Mouse (Mus musculus) forebrain, embryonic 16.5 days (tissue): ENCODE data around the gene Cd47. TPM values are rescaled to one million over a fixed set of nuclear protein-coding genes. Genes with fewer than 3 reads are reported as not detected.

Experiments
- ATAC-seq: fragments of 200-750 bp; cut with Nextera tagmentation; 2 replicates; pipeline ENCODE4 v1.8.0; 2017; ENCODE audit warnings: mild to moderate bottlenecking, moderate library complexity
- H3K27ac ChIP-seq: fragments of 300-500 bp; sonication (generic); 2 replicates; pipeline ENCODE4 v1.5.1; 2014; ENCODE audit warnings: low read length, control low read depth
- H3K27me3 ChIP-seq: fragments of 300-500 bp; sonication (generic); replicated peaks from 2 replicates; pipeline ENCODE4 v1.6.1; 2014; ENCODE audit warnings: low read length; ENCODE audit not compliant: control insufficient read depth, insufficient read depth
- H3K36me3 ChIP-seq: fragments of 300-500 bp; sonication (generic); 2 replicates; pipeline ENCODE4 v1.6.1; 2014; ENCODE audit not compliant: control insufficient read depth, insufficient read depth
- H3K4me1 ChIP-seq: fragments of 300-500 bp; sonication (generic); replicated peaks from 2 replicates; pipeline ENCODE4 v1.6.1; 2014; ENCODE audit warnings: low read length; ENCODE audit not compliant: control insufficient read depth, insufficient read depth
- H3K4me2 ChIP-seq: fragments of 300-500 bp; sonication (generic); 2 replicates; pipeline ENCODE4 v1.6.1; 2014; ENCODE audit warnings: mild to moderate bottlenecking, low read length, control low read depth
- H3K4me3 ChIP-seq: fragments of 300-500 bp; sonication (generic); replicated peaks from 2 replicates; pipeline ENCODE4 v1.5.1; 2014; ENCODE audit warnings: mild to moderate bottlenecking, low read length, control low read depth
- H3K9ac ChIP-seq: fragments of 300-500 bp; sonication (generic); replicated peaks from 2 replicates; pipeline ENCODE4 v1.6.1; 2014; ENCODE audit warnings: low read depth, low read length, control low read depth
- H3K9me3 ChIP-seq: fragments of 300-500 bp; sonication (generic); 2 replicates; pipeline ENCODE4 v1.6.1; 2016; ENCODE audit warnings: low read length; ENCODE audit not compliant: control insufficient read depth
- WGBS: fragments of 180-500 bp; shearing (Covaris S2); extraction: QIAGEN DNeasy Blood & Tissue Kit; methylation state at CpG from one replicate; pipeline ENCODE4 v1.1.7; 2014; 5-methylcytosine and 5-hydroxymethylcytosine counted together
- polyA plus RNA-seq: library from polyadenylated mRNA; unstranded; fragments of >200 nt; fragmentation: Nextera tagmentation; extraction: Ambion mirVana; gene quantifications from 2 replicates; pipeline ENCODE4 v1.2.1, GENCODE M21; 2015

The Cd47 gene
- polyA plus RNA-seq, 1 experiment from 2014 or later, result 131 TPM

- no peak overlapping the region for H3K9ac ChIP-seq
- no peak overlapping the region for H3K4me2 ChIP-seq
- H3K27ac ChIP-seq, result no peak overlapping the region
- no peaks in the 10 kb centered on the region for H3K9me3 ChIP-seq
- H3K36me3 ChIP-seq, result no peaks in the 10 kb centered on the region
- ATAC-seq, result no peak
- 95% methylated on average over 12 of the region's 12 CpGs for WGBS
- no peaks in the 10 kb centered on the region for H3K27me3 ChIP-seq
- H3K4me1 ChIP-seq, result no peaks in the 10 kb centered on the region
- H3K4me3 ChIP-seq, result no peak overlapping the region
These were observed 29.8 kb upstream of the Cd47 start for GRCm38 (mm10) chr16:49770320-49771189.

DNA sequence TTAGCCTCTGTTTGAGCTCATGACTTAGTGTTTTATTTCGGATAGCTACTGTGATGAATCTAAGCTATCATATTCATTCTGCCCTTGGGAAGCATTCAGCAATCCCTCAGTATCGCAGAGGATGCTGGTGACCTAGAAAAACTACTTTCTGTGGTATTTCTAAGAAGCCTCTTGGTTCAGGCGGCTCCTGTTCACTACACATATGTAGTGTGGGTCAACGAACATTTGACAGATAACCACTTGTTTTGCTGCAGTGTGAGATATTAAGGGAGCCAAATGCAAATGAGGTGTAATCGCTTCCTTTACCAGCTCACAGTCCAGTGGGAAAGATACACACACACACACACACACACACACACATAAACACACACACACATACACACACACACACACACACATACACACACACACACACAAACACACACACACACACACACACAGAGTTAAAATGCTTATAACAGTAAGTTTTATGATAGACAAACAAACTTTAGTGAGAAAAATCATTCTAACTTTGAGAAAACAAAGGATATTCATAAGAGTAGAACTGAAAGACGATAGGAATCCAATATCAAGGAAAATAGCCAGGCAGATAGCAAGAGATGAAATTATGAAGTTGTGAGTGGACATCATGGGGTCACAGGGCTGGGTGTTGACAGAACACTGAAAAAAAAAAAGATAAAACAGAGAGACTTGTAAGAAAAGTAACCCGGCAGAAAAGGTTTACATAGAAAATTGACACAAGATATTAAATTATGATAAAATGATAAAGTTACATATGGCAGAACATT is 28.5 kb upstream of the Cd47 start:
- Histone ChIP-seq H3K4me1 (no peaks in the 10 kb centered on the region), H3K36me3 (no peaks in the 10 kb centered on the region), H3K9me3 (no peaks in the 10 kb centered on the region), H3K27ac (no peak overlapping the region), H3K27me3 (no peaks in the 10 kb centered on the region), H3K9ac (no peak overlapping the region), H3K4me2 (no peak overlapping the region), H3K4me3 (no peak overlapping the region)
- no peak for ATAC-seq
- 84% methylated on average over 7 of the region's 7 CpGs for WGBS

- H3K36me3 ChIP-seq, result no peaks in the 10 kb centered on the region
- H3K27me3 ChIP-seq, result no peaks in the 10 kb centered on the region
- ATAC-seq, result no peak
- H3K9me3 ChIP-seq, result no peaks in the 10 kb centered on the region
- H3K27ac ChIP-seq, result no peak overlapping the region
- no peak overlapping the region for H3K9ac ChIP-seq
- WGBS, result 67% methylated on average over 1 of the region's 1 CpGs
- no peak overlapping the region for H3K4me2 ChIP-seq
- no peaks in the 10 kb centered on the region for H3K4me1 ChIP-seq
- H3K4me3 ChIP-seq, result no peak overlapping the region
These were observed 27.8 kb upstream of the Cd47 start for GRCm38 (mm10) chr16:49772576-49772975.

DNA sequence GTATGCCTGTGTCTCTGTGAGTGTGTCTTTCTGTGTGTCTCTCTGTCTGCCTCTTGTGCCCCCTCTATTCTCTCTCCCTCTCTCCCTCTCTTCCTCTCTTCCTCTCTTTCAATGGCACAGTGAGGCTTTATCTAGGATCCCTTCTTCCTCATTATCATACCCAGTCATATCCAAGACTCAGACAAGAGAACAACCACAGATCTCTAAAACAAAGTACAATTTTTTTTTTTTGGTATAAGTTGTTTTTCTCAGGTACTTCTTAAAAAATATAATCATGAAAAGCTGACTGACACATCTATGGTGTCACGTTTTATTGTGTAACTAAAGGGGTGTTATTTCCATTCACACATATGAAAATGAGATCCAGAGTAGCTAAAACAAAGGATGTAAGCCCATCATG is 27.3 kb upstream of the Cd47 start:
- Histone ChIP-seq H3K36me3 (no peaks in the 10 kb centered on the region), H3K4me2 (no peak overlapping the region), H3K27ac (no peak overlapping the region), H3K4me1 (no peaks in the 10 kb centered on the region), H3K4me3 (no peak overlapping the region), H3K9me3 (no peaks in the 10 kb centered on the region), H3K9ac (no peak overlapping the region), H3K27me3 (no peaks in the 10 kb centered on the region)
- WGBS, result 84% methylated on average over 1 of the region's 1 CpGs
- ATAC-seq, result no peak

- Histone ChIP-seq H3K4me1 (no peaks in the 10 kb centered on the region), H3K36me3 (no peaks in the 10 kb centered on the region), H3K9me3 (no peaks in the 10 kb centered on the region), H3K4me2 (no peak overlapping the region), H3K27ac (no peak overlapping the region), H3K4me3 (no peak overlapping the region), H3K27me3 (no peaks in the 10 kb centered on the region), H3K9ac (no peak overlapping the region)
- WGBS, result 87% methylated on average over 18 of the region's 18 CpGs
- no peak for ATAC-seq
These were observed 26.0 kb upstream of the Cd47 start for GRCm38 (mm10) chr16:49774059-49775001.

DNA sequence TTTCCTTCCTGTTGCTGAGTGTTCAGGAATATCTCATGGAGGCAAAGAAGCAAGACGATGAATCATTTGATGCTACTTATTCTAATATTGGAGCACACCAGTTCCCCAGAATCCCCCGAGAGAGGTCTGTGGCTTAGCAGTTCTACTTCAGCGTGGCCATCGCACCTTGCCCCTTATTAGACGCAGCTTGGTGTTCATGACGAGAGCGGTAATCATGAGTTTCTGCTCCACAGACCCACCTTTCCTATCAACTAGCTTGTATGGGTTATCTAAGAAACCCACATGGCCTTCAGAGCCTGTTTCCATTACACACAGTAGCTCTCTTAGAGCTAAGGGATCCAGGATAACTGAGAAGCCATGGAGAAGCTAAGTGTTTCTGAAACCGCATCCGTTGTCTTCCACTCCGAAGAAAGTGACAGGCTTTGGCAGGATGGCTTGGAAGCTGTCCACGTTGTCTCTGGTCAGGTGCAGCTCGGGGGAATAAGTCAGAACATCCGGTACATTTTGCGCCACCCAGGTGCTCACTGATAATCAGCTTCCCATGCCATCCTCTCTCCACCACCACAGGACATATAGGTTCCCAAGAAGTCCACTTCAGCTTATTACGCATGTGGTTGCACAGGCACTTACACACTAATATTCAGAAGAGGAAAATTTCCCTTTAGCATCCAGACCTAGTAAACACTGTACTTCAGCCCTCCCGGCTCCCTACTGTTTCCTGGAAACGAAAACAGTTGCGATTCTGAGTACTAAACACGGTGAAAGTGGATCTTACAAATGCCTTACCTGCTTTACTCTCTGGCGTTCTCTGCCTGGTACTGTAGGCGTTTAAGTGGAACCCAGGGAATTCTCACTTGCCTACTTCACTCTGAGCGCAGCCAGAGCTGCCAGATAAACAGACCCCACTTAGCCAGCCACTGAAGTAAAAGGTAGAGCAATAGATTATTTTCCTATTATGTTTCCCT is 25.0 kb upstream of the Cd47 start:
- WGBS, result 88% methylated on average over 22 of the region's 22 CpGs
- no peaks in the 10 kb centered on the region for H3K36me3 ChIP-seq
- no peak for ATAC-seq
- no peak overlapping the region for H3K4me3 ChIP-seq
- no peaks in the 10 kb centered on the region for H3K27me3 ChIP-seq
- no peak overlapping the region for H3K27ac ChIP-seq
- H3K9ac ChIP-seq, result no peak overlapping the region
- H3K4me1 ChIP-seq, result no peaks in the 10 kb centered on the region
- H3K4me2 ChIP-seq, result no peak overlapping the region
- no peaks in the 10 kb centered on the region for H3K9me3 ChIP-seq

DNA sequence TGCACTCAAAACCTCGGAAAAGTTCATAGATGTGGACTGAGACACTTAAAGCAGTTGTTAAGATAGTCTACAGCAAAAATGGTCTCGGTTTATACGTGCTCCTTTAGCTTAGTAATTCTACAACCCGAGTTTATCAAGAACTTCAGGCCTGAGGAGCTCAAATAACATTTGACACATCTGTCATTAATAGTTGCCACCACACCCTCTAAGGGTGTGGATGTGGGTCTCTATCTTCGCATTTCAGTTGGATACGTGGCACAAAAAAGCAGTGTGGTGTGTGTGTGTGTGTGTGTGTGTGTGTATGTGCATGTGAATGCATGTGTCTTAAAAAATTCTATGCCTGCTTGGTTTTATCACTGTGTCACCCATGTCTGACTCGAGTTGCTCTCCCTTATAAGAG is 23.4 kb upstream of the Cd47 start:
- Histone ChIP-seq H3K4me1 (no peaks in the 10 kb centered on the region), H3K9me3 (no peaks in the 10 kb centered on the region), H3K36me3 (no peaks in the 10 kb centered on the region), H3K27ac (no peak overlapping the region), H3K9ac (no peak overlapping the region), H3K4me3 (no peak overlapping the region), H3K4me2 (no peak overlapping the region), H3K27me3 (no peaks in the 10 kb centered on the region)
- 85% methylated on average over 7 of the region's 7 CpGs for WGBS
- no peak for ATAC-seq

- no peaks in the 10 kb centered on the region for H3K4me1 ChIP-seq
- H3K9me3 ChIP-seq, result no peaks in the 10 kb centered on the region
- H3K27me3 ChIP-seq, result no peaks in the 10 kb centered on the region
- H3K27ac ChIP-seq, result no peak overlapping the region
- no peak for ATAC-seq
- H3K9ac ChIP-seq, result no peak overlapping the region
- 89% methylated on average over 5 of the region's 5 CpGs for WGBS
- H3K4me3 ChIP-seq, result no peak overlapping the region
- H3K36me3 ChIP-seq, result no peaks in the 10 kb centered on the region
- H3K4me2 ChIP-seq, result no peak overlapping the region
These were observed 18.7 kb upstream of the Cd47 start for GRCm38 (mm10) chr16:49781556-49782156.
